Mouse (Mus musculus): Measurements from ENCODE around the gene Chd2.
"Not testable (repeated sequence)": the region's sequence is repeated elsewhere in the genome, so short reads cannot be mapped to it uniquely, and the experiment has no call there.

The Chd2 gene

DNA sequence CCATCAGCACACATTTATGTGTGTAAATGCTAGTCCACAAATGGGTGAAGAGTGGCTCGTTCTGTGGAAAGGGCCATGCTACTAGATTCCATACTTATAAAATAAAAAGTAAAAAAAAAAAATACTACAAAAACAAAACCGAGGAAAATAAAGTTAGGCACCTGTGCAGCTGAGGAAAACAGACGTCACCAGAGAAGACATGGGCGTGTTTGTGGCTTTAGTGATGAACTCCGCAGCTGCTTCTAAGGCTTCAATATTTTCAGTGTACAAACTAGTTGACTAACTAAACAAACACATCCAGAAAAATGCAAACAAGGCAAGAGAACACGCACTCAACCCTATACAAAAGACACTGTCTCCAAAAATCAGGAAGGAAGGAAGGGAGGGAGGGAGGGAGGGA is 18.4 kb downstream of the Chd2 start:
- DNase-seq (ENCODE audit: low read depth, low spot score): no peak

- peak; percentile 79 for DNase-seq (ENCODE audit: low read depth, low spot score)
These were observed 20.1 kb downstream of the Chd2 start for GRCm38 (mm10) chr7:73521277-73522193.

- DNase-seq (ENCODE audit: low read depth, low spot score): no peak
These were observed 21.4 kb downstream of the Chd2 start for GRCm38 (mm10) chr7:73520231-73520630.

DNA sequence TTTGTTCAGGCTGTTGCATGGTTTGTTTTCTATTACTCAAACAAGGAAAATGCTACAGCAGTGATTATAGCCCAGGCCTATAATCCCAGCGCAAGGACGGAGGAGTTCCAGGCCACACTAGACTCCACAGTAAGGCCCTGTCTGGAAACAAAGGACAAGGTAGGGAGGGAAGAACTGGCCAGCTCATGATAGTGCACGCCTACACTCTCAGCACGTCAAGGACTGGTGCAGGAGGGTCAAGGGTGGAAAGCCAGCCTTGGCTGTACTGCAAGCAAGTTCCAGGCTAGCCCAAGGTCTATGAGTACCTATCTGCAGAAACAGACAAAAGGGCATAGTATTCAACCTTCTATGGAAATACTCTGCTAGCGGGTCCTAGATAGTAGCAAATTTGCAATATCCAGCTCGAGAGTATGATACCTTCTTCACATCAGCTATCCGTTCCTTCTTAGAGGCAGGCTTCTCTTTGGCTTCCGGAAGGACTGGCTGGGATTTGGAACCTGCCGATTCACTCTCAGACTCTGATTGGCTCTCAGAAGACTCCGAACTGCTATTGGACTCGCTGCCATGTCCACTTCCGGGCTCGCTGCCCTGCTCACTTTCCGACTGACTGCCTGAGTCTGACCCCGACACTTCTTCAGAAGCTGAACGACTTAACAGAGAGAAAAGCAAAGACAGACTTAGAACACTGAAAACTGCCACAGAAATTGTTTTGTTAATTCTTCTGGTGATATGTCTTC is 22.4 kb downstream of the Chd2 start:
- DNase-seq (ENCODE audit: low read depth, low spot score): no peak

GRCm38 (mm10) chr7:73518373-73518980 is 23.2 kb downstream of the Chd2 start:
- not testable (repeated sequence) for DNase-seq (ENCODE audit: low read depth, low spot score)

- no peak for DNase-seq (ENCODE audit: low read depth, low spot score)
These were observed 24.1 kb downstream of the Chd2 start for GRCm38 (mm10) chr7:73517432-73518054.

DNA sequence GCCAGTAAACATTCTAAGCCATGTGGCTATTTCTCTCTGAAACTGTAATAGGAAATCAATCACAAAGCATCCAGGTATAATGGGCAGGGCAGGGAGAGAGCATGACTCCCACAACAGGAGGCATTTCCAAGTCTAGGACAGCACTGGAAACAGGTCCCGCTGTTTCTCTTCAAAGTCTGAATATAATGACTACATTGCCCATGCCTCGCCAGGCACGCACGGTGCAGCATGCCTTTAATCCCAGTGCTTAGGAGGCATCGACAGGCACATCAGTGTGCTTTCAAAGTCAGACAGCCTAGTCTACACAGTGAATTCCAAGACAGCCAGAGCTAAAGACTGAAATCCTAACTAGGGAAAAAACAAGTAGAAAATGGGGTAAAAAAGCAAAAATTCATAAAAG is 24.8 kb downstream of the Chd2 start:
- DNase-seq (ENCODE audit: low read depth, low spot score): no peak

GRCm38 (mm10) chr7:73514560-73514959 is 27.1 kb downstream of the Chd2 start:
- DNase-seq (ENCODE audit: low read depth, low spot score): no peak

GRCm38 (mm10) chr7:73512422-73512821 is 29.2 kb downstream of the Chd2 start:
- DNase-seq (ENCODE audit: low read depth, low spot score): peak; percentile 60

DNA sequence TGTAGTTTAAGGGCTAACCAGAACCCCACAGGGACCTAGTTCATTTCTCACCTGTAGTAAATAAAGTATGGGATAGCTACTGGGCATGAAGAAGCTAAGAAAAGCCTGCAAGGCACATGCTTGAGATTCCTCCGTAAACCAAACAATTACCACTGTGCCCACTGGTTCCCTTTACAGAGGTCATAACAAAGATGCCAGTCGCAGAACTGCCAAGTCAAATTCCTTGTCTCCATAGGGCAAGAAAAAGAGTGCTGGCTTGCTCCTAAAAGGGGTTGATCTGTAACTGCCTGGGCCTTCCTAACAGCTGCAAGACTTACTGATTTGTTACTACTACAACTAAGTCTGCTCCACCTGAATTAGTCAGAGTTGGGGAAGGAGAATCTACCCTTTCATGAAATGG is 32.9 kb downstream of the Chd2 start:
- no peak for DNase-seq (ENCODE audit: low read depth, low spot score)

GRCm38 (mm10) chr7:73507491-73507890 is 34.1 kb downstream of the Chd2 start:
- no peak for DNase-seq (ENCODE audit: low read depth, low spot score)

DNA sequence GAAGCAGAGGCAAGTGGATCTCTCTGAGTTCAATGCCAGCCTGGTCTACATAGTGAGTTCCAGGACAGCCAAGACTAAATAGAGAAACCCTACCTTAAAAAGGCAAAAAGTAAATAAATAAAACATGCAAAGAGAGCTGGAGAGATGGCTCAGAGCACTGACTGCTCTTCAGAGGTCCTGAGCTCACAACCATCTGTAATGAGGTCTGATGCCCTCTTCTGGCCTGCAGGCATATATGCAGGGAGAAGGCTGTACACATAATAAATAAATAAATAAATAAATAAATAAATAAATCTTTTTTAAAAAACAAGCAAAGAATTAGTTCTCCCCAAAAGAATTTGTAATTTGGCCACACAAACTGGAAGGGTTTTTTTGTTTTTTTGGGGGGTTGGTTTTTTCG is 34.8 kb downstream of the Chd2 start:
- no peak for DNase-seq (ENCODE audit: low read depth, low spot score)

DNA sequence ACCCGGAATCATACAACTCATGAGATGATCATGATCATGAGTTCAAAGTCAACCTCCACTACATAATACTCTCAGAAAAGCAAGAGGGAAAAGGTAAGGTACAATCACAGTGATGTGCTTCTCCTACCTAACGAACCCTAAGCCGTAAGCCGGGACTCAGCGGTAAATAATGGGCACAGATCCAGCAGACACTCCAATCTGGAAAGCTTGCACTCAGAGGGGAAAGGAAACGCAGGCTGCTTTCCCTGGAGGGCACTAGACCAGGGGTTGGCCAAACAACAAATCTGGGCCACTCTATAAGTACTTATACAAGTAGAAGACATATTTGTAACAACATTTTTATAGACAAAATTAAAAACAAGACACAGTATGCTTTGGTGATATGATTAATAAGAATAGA is 36.4 kb downstream of the Chd2 start:
- no peak for DNase-seq (ENCODE audit: low read depth, low spot score)

- no peak for DNase-seq (ENCODE audit: low read depth, low spot score)
These were observed 43.4 kb downstream of the Chd2 start for GRCm38 (mm10) chr7:73498200-73498599.

GRCm38 (mm10) chr7:73489261-73489660 is 52.4 kb downstream of the Chd2 start:
- DNase-seq (ENCODE audit: low read depth, low spot score): no peak

GRCm38 (mm10) chr7:73481094-73481493 is 60.5 kb downstream of the Chd2 start:
- DNase-seq (ENCODE audit: low read depth, low spot score): no peak

DNA sequence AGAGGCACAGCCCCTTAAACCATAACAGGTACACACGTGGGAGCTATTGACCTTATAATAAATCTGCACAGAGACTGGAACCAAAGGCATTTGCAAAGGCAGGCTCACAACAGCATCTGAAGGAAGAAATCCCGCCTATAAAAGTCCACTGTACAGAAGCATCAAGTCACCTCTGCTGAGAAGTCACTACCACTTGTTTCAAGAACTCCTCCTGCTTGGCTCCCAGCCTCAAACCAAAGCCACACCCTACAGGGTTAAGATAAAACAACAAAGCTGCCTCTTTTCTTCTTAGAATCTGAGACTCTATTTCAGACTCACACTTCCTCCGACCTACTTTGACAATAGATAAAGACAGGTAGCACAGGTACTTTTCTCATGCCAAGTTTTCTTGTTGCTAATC is 62.1 kb downstream of the Chd2 start:
- no peak for DNase-seq (ENCODE audit: low read depth, low spot score)

DNA sequence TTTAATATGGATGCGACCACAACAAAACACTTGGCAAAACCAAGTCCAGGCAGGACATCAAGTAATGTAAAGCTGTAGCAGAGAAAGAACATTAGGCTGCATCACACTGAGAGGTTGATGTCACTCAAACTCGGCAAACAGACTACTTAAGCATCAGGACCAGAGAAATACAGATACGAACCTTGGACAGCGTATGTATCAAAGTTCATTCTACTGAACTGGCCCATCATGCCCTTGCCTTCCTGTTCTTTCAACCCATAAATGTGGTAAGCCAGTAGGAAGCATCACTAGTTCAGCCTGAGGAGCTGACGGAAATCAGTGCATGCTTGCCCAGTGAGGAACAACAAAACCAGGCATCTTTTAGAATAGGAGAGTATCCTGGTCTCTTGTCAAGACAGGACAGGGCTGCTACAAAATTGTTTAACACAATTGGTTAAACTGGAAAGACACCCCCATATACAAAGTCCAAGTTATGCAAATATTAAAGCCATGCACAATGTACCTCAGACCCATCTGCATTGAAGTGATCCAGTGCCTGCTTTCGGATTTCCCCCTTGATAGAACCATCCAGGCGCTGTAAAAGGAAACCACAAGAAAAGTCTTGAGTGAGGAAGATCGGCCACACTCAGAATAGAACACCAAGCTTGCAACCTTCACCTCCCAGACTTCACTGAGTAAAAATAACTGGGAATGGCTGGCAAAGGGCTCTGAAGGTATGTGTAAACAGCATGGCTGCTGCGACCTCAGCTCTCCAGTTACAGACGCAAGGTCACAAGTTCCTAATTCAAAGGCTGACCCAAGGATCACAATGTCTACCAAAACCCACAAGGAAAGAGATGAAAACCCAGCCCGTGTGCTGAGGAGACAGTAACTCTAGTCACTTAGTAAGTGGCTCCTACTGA is 63.2 kb downstream of the Chd2 start:
- DNase-seq (ENCODE audit: low read depth, low spot score): peak; percentile 81

GRCm38 (mm10) chr7:73467741-73468140 is 73.9 kb downstream of the Chd2 start:
- DNase-seq (ENCODE audit: low read depth, low spot score): no peak

DNA sequence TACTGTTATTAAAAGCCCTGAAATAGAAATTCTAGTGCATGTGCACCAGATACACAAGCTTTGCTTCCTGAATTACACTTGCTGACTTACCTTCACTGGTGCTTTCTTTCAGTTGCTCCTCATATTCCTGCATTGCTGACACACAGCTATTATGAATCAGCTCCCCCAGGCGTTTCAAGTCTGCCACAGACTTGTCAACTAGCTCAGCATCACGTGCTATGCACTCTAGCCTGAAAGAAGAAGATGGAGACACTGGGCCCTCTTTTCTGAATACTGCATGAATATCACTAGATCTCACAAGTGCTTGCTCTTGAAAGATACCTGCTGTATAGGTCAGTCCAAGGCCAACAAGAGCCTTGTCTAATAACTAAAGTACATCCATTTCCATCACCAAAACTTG is 78.1 kb downstream of the Chd2 start:
- no peak for DNase-seq (ENCODE audit: low read depth, low spot score)

DNA sequence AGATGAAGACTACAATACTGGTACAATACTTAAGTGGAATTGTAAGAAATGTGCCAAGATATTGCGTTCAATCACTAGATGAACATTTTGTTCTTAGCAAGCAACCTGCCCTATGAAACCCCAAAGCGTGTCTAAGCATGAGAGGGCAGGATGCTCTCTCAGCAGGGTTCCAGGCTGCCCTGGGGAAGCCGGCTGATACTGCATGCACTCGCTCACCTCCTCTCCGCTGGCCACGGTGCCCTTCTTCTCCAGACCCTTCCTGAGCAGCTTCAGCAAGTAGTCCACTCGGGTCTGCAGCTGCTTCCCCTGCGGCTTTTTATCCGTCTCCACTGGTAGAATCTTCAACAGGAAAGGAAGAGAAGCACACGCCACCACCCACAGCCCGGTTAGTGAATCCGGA is 87.5 kb downstream of the Chd2 start:
- DNase-seq (ENCODE audit: low read depth, low spot score): no peak
